Mouse (Mus musculus) embryonic facial prominence, embryonic 11.5 days (tissue): ENCODE data around the gene Capn3. TPM values are rescaled to one million over a fixed set of nuclear protein-coding genes. Genes with fewer than 3 reads are reported as not detected.

Source experiments
- ATAC-seq: fragments of 200-750 bp; cut with Nextera tagmentation; replicated peaks from 2 replicates; pipeline ENCODE4 v1.8.0; 2017; ENCODE audit warnings: low read depth; ENCODE audit not compliant: insufficient number of reproducible peaks, low FRiP score, low TSS enrichment
- DNase-seq: peaks from one replicate; pipeline ENCODE4 v3.0.0-alpha.2; 2015; ENCODE audit warnings: low spot score
- H3K27ac ChIP-seq: fragments of 300-500 bp; sonication (generic); replicated peaks from 2 replicates; pipeline ENCODE4 v1.5.1; 2014; ENCODE audit warnings: mild to moderate bottlenecking, low read depth, low read length, control low read depth
- H3K27me3 ChIP-seq: fragments of 300-500 bp; sonication (generic); 2 replicates; pipeline ENCODE4 v1.6.1; 2014; ENCODE audit warnings: mild to moderate bottlenecking, low read length, moderate library complexity, mixed read lengths; ENCODE audit not compliant: control insufficient read depth, insufficient read depth
- H3K36me3 ChIP-seq: fragments of 300-500 bp; sonication (generic); replicated peaks from 2 replicates; pipeline ENCODE4 v1.6.1; 2014; ENCODE audit warnings: low read depth, mild to moderate bottlenecking, low read length, moderate library complexity, mixed read lengths; ENCODE audit not compliant: control insufficient read depth, insufficient read depth
- H3K4me1 ChIP-seq: fragments of 300-500 bp; sonication (generic); 2 replicates; pipeline ENCODE4 v1.6.1; 2014; ENCODE audit warnings: low read length, mixed read lengths; ENCODE audit not compliant: control insufficient read depth, insufficient read depth
- H3K4me2 ChIP-seq: fragments of 300-500 bp; sonication (generic); 2 replicates; pipeline ENCODE4 v1.6.1; 2014; ENCODE audit warnings: low read depth, mild to moderate bottlenecking, control low read depth, low read length, moderate library complexity
- H3K4me3 ChIP-seq: fragments of 300-500 bp; sonication (generic); 2 replicates; pipeline ENCODE4 v1.5.1; 2014; ENCODE audit warnings: low read depth, low read length, control low read depth
- H3K9ac ChIP-seq: fragments of 300-500 bp; sonication (generic); replicated peaks from 2 replicates; pipeline ENCODE4 v1.6.1; 2014; ENCODE audit warnings: mild to moderate bottlenecking, control low read depth, low read length
- H3K9me3 ChIP-seq: fragments of 300-500 bp; sonication (generic); replicated peaks from 2 replicates; pipeline ENCODE4 v1.6.1; 2016; ENCODE audit warnings: mild to moderate bottlenecking, low read length, inconsistent platforms, mixed read lengths; ENCODE audit not compliant: control insufficient read depth
- WGBS: fragments of 180-500 bp; shearing (Covaris S2); extraction: QIAGEN DNeasy Blood & Tissue Kit; methylation state at CpG from one replicate; pipeline ENCODE4 v1.1.7; 2014; 5-methylcytosine and 5-hydroxymethylcytosine counted together
- polyA plus RNA-seq: library from polyadenylated mRNA; unstranded; fragments of >200 nt; fragmentation: Nextera tagmentation; extraction: Ambion mirVana; gene quantifications from 2 replicates; pipeline ENCODE4 v1.2.1, GENCODE M21; 2014

Gene Capn3
- polyA plus RNA-seq, 1 experiment from 2014 or later: 2.3 TPM

DNA sequence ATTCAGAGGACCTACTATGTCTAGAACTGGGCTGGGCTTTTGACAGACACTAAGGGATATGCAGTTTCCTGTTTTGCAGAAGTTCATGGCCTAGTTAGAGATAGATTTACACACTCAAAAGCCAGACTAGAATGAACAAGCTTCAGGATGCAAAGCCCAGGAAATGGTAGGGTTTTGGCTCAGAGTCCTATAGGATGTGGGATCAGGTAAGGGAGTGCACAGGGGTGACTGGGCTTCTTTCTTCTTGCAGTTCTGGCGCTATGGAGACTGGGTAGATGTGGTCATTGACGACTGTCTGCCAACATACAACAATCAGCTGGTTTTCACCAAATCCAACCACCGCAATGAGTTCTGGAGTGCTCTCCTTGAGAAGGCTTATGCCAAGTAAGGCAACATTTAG, 28.4 kb downstream of the Capn3 start:
- no peaks in the 10 kb centered on the region for H3K27me3 ChIP-seq
- no peak for DNase-seq
- H3K4me2 ChIP-seq: no peak overlapping the region
- no peak overlapping the region for H3K9ac ChIP-seq
- no peaks in the 10 kb centered on the region for H3K36me3 ChIP-seq
- H3K9me3 ChIP-seq: no peaks in the 10 kb centered on the region
- no peak overlapping the region for H3K27ac ChIP-seq
- WGBS: 89% methylated on average over 3 of the region's 3 CpGs
- no peak for ATAC-seq
- H3K4me1 ChIP-seq: no peaks in the 10 kb centered on the region
- H3K4me3 ChIP-seq: no peak overlapping the region

DNA sequence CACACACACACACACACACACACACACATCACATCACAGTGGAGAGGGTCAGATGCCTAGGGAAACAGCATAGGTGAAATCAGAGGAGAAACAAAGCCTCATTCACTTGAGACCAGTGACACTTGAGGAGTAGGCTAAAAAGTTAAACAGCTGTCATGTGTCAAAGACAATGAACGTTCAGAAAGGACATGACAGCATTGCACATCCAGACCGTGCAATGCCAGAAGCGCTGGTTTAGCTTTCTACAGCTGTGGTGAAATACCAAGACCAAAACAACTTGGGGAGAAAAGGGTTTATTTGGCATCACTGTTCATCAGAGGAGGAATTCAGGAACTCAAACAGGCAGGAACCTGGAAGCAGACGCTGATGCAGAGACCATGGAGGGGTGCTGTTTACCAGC, 37.4 kb downstream of the Capn3 start:
- no peak overlapping the region for H3K4me3 ChIP-seq
- no peak overlapping the region for H3K9ac ChIP-seq
- no peaks in the 10 kb centered on the region for H3K36me3 ChIP-seq
- no peak for ATAC-seq
- DNase-seq: no peak
- H3K4me2 ChIP-seq: no peak overlapping the region
- WGBS: 42% methylated on average over 4 of the region's 4 CpGs
- no peaks in the 10 kb centered on the region for H3K4me1 ChIP-seq
- H3K9me3 ChIP-seq: no peaks in the 10 kb centered on the region
- H3K27me3 ChIP-seq: no peaks in the 10 kb centered on the region
- no peak overlapping the region for H3K27ac ChIP-seq

DNA sequence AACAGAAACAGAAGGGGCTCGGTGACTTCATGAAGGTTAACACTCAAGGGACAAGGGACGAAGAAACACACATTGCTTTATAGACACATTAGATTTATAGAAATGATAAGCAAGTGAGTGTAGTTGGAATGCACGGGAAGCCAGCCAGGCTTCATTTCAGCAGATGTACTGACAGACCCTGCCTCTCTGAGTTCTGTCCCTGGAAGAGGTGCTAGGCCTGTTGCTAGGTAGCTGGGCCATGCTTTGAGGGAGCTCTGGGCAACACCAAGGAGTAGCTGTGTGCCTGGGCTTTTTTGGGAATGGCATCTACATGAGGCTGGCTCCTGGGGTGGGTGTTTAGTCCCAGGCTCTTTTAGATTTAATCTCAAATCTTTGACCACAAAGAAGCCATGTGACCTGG, 40.7 kb downstream of the Capn3 start:
- H3K4me2 ChIP-seq: no peak overlapping the region
- no peaks in the 10 kb centered on the region for H3K4me1 ChIP-seq
- WGBS: 82% methylated on average over 3 of the region's 3 CpGs
- H3K4me3 ChIP-seq: no peak overlapping the region
- H3K27me3 ChIP-seq: no peaks in the 10 kb centered on the region
- no peaks in the 10 kb centered on the region for H3K36me3 ChIP-seq
- DNase-seq (no peak), ATAC-seq (no peak)
- no peaks in the 10 kb centered on the region for H3K9me3 ChIP-seq
- no peak overlapping the region for H3K27ac ChIP-seq
- no peak overlapping the region for H3K9ac ChIP-seq

DNA sequence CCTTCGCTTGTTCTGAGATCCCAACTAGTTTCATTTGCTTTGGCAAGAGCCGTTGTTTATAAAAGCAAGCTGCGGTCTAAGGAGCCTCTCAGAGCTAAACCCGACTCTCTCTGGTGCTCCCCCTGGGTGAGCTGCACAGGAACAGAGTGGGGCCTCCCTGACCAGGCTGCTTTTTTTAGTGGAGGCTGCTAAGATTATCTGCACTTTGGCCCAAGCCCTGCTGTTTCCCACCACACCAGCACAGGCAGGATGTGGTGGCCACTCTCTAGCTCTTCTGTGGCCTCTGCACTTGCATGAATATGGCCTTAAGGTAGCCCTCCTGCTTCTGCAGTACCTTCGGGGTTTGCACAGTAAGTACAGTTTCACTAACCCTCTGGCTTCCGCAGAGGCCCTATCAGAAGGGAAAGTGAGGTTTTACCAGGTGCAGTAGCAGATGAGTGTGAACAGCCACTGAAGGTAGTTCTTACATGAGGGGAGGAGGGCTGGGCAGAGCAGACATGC, 44.2 kb downstream of the Capn3 start:
- 0 out of 2 replicates have a peak overlapping the region, but pooled peaks have one; percentile 11 for H3K9ac ChIP-seq
- no peaks in the 10 kb centered on the region for H3K9me3 ChIP-seq
- no peaks in the 10 kb centered on the region for H3K4me1 ChIP-seq
- no peak for DNase-seq
- no peak overlapping the region for H3K4me2 ChIP-seq
- WGBS: 75% methylated on average over 6 of the region's 6 CpGs
- no peak overlapping the region for H3K4me3 ChIP-seq
- ATAC-seq: no peak
- no peak overlapping the region for H3K27ac ChIP-seq
- no peaks in the 10 kb centered on the region for H3K27me3 ChIP-seq
- H3K36me3 ChIP-seq: no peaks in the 10 kb centered on the region

DNA sequence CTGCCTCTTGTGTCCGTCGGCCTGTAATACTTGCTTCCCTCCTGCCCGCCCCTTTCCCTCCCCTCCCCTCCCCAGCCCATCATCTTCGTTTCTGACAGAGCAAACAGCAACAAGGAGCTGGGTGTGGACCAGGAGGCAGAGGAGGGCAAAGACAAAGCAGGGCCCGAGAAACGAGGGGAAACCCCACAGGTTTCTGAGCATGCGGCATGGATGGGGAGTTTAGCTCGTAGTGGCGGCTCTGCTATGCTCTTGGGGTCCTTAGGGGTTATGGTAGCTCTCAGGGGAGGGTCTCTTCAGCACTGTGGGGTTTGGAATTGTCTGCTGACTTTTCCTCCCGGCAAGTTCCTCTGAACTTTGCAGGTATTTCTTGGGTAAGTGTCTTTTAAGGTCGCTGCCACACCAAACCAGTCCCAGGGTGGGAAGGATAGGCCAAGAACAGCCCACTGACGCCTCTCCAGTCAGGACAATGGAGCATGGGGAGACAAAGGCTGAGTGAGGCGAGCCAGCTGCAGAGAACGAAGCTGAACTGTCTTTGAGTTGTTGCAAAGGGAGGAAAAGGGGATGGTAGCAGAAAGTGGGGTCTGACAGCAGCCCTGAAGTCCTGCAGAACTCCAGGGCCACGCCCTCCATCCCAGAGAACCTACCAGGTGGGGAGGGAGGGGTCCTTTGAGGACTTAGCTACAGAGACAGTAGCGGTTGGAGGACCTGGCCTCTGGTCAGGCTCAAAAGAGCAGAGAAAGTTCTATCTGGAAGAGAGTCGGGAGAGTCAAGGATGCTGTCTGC, 45.5 kb downstream of the Capn3 start:
- Histone ChIP-seq H3K27me3 (no peaks in the 10 kb centered on the region), H3K9ac (no peak overlapping the region), H3K27ac (no peak overlapping the region), H3K9me3 (no peaks in the 10 kb centered on the region), H3K4me2 (no peak overlapping the region), H3K4me1 (no peaks in the 10 kb centered on the region), H3K4me3 (no peak overlapping the region), H3K36me3 (peaks cover 3% of the 10 kb centered on the region; the same call in 1 of the 2 replicates)
- 46% methylated on average over 17 of the region's 17 CpGs for WGBS
- ATAC-seq (no peak), DNase-seq (no peak)

DNA sequence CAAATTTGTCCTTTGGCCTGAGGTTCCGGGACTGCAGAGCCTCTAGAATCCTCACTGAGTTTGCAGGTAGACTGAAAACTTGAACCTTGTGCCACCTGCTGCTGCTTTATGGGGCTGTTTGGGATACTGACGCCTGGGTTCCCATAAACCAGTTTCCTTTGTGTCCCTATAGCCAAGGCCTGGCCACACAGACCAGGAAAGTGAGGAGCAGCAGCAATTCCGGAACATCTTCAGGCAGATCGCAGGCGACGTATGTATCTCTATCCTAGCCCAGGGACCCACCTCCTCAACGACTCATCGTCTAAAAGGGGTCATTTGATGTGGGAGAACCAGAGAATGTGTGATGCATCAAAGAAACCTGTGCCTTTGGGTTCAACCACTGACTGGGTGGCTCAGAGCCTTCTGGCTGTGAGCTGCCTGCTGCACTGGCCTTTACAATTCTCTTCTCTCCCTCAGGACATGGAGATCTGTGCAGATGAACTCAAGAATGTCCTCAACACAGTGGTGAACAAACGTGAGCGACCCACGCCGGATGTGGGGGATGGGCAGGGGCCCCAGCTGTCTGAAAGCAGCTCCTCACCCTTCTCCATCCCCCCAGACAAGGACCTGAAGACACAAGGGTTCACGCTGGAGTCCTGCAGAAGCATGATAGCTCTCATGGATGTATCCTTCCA, 46.2 kb downstream of the Capn3 start:
- DNase-seq: no peak
- no peaks in the 10 kb centered on the region for H3K4me1 ChIP-seq
- no peaks in the 10 kb centered on the region for H3K27me3 ChIP-seq
- no peak overlapping the region for H3K4me2 ChIP-seq
- no peak for ATAC-seq
- H3K27ac ChIP-seq: no peak overlapping the region
- peaks cover 3% of the 10 kb centered on the region; the same call in 1 of the 2 replicates for H3K36me3 ChIP-seq
- WGBS: 72% methylated on average over 13 of the region's 13 CpGs
- H3K4me3 ChIP-seq: no peak overlapping the region
- H3K9ac ChIP-seq: no peak overlapping the region
- H3K9me3 ChIP-seq: no peaks in the 10 kb centered on the region

DNA sequence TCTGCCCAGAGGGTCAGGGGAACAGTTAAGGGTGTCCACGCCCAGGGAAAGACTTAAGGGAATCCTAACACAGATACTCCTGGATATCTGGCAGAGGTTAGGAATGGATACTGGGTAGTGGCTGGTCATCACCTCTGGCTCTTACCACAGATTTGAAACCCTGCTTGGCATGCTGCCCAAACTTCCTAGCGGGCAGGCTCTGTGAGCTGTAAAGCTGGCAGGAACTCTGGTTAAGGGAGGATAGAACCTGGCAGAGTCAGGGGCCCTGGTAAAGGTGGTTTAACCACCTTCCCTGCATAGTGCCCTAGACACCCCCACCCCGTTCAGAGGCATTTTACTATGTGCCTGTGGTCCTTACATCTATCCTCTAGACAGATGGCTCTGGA, 46.8 kb downstream of the Capn3 start:
- Histone ChIP-seq H3K4me3 (no peak overlapping the region), H3K27ac (no peak overlapping the region), H3K9ac (no peak overlapping the region), H3K36me3 (peaks cover 3% of the 10 kb centered on the region; the same call in 1 of the 2 replicates), H3K27me3 (no peaks in the 10 kb centered on the region), H3K4me2 (no peak overlapping the region), H3K9me3 (no peaks in the 10 kb centered on the region), H3K4me1 (no peaks in the 10 kb centered on the region)
- ATAC-seq (no peak), DNase-seq (no peak)
- WGBS: 76% methylated on average over 3 of the region's 3 CpGs

DNA sequence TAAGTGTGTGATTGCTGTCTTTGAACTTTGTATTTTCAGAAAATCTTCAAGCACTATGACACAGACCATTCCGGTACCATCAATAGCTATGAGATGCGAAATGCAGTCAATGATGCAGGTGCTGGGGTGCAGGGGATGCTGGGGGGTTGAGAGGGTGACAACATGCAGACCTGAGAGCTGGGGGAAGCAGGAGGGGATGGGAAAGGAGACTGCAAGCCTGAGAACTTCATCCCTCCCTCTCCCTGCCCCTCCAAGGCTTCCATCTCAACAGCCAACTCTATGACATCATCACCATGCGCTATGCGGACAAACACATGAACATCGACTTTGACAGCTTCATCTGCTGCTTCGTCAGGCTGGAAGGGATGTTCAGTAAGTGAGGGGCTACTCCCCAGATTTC, 47.3 kb downstream of the Capn3 start:
- WGBS: 90% methylated on average over 6 of the region's 6 CpGs
- Histone ChIP-seq H3K27ac (no peak overlapping the region), H3K4me2 (no peak overlapping the region), H3K4me1 (no peaks in the 10 kb centered on the region), H3K36me3 (peaks cover 3% of the 10 kb centered on the region; the same call in 1 of the 2 replicates), H3K9me3 (no peaks in the 10 kb centered on the region), H3K27me3 (no peaks in the 10 kb centered on the region), H3K9ac (no peak overlapping the region), H3K4me3 (no peak overlapping the region)
- DNase-seq (no peak), ATAC-seq (no peak)
